Mouse (Mus musculus) embryonic facial prominence, embryonic 15.5 days (tissue): ENCODE data around the gene Ttc3. TPM values are rescaled to one million over a fixed set of nuclear protein-coding genes. Genes with fewer than 3 reads are reported as not detected.

Experiments
- ATAC-seq: fragments of 200-750 bp; cut with Nextera tagmentation; 2 replicates; pipeline ENCODE4 v1.8.0; 2017; ENCODE audit warnings: low read depth, moderate TSS enrichment; ENCODE audit not compliant: insufficient number of reproducible peaks, low FRiP score, low TSS enrichment
- H3K27ac ChIP-seq: fragments of 300-500 bp; sonication (generic); replicated peaks from 2 replicates; pipeline ENCODE4 v1.5.1; 2015; ENCODE audit warnings: mild to moderate bottlenecking, inconsistent platforms
- H3K27me3 ChIP-seq: fragments of 300-500 bp; sonication (generic); 2 replicates; pipeline ENCODE4 v1.6.1; 2015; ENCODE audit warnings: inconsistent platforms
- H3K36me3 ChIP-seq: fragments of 300-500 bp; sonication (generic); 2 replicates; pipeline ENCODE4 v1.6.1; 2015; ENCODE audit warnings: mild to moderate bottlenecking, inconsistent platforms
- H3K4me1 ChIP-seq: fragments of 300-500 bp; sonication (generic); 2 replicates; pipeline ENCODE4 v1.6.1; 2015; ENCODE audit warnings: inconsistent platforms
- H3K4me2 ChIP-seq: fragments of 300-500 bp; sonication (generic); replicated peaks from 2 replicates; pipeline ENCODE4 v1.6.1; 2015; ENCODE audit warnings: mild to moderate bottlenecking, inconsistent platforms
- H3K4me3 ChIP-seq: fragments of 300-500 bp; sonication (generic); replicated peaks from 2 replicates; pipeline ENCODE4 v1.5.1; 2015; ENCODE audit warnings: mild to moderate bottlenecking, inconsistent platforms
- H3K9ac ChIP-seq: fragments of 300-500 bp; sonication (generic); 2 replicates; pipeline ENCODE4 v1.6.1; 2015; ENCODE audit warnings: inconsistent platforms
- H3K9me3 ChIP-seq: fragments of 300-500 bp; sonication (generic); replicated peaks from 2 replicates; pipeline ENCODE4 v1.6.1; 2016; ENCODE audit warnings: inconsistent platforms
- WGBS: fragments of 180-500 bp; shearing (Covaris S2); methylation state at CpG from one replicate; pipeline ENCODE4 v1.1.7; 2015; 5-methylcytosine and 5-hydroxymethylcytosine counted together
- polyA plus RNA-seq: library from polyadenylated mRNA; unstranded; fragments of >200 nt; fragmentation: Nextera tagmentation; extraction: Ambion mirVana; gene quantifications from 2 replicates; pipeline ENCODE4 v1.2.1, GENCODE M21; 2015

Gene Ttc3
- polyA plus RNA-seq, 1 experiment from 2014 or later, result 228 TPM

DNA sequence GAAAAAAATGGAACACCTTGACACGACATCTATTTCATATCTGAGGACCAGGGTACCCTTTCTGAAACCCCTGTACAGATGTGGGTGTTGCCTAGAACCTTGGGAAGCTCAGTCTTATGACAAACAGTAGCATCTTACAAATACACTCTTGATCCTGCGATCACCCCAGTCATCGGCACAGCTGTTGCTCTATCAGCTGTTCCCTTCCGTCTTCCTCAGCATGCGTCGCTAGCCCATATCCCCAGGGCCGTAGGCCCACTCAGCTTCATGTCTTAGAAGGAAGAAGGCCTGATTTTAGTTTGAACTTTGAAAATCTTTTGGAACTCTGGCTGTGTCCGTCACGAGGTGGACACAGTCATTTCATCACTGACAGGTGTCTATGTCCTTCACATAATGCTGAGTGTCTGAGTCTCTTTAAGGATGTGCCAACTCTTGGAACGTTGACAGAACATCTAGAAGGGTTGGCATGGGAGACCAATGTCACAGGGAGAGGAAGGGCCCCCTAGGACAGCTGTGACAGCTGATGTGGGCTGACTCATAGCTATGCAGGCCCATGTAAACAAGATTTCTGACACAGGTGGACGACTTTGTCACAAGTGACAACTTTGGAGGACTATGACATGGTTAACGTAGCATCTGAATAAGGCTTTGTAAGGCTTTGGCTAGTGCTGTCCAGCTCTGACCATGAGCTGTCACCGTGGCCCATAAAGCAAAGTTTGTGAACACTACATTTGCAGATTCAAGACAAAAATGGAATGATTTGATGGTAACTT is 9.7 kb upstream of the Ttc3 start:
- ATAC-seq, result 0 out of 2 replicates have a peak, but pooled peaks have one; percentile 20
- Histone ChIP-seq H3K4me1 (peaks cover 6% of the 10 kb centered on the region; the same call in 1 of the 2 replicates), H3K9ac (no peak overlapping the region), H3K4me2 (no peak overlapping the region), H3K4me3 (no peak overlapping the region), H3K27me3 (no peaks in the 10 kb centered on the region), H3K9me3 (no peaks in the 10 kb centered on the region), H3K27ac (0 out of 2 replicates have a peak overlapping the region, but pooled peaks have one; percentile 6), H3K36me3 (peaks cover 3% of the 10 kb centered on the region; the same call in 1 of the 2 replicates)
- WGBS, result 78% methylated on average over 13 of the region's 13 CpGs

DNA sequence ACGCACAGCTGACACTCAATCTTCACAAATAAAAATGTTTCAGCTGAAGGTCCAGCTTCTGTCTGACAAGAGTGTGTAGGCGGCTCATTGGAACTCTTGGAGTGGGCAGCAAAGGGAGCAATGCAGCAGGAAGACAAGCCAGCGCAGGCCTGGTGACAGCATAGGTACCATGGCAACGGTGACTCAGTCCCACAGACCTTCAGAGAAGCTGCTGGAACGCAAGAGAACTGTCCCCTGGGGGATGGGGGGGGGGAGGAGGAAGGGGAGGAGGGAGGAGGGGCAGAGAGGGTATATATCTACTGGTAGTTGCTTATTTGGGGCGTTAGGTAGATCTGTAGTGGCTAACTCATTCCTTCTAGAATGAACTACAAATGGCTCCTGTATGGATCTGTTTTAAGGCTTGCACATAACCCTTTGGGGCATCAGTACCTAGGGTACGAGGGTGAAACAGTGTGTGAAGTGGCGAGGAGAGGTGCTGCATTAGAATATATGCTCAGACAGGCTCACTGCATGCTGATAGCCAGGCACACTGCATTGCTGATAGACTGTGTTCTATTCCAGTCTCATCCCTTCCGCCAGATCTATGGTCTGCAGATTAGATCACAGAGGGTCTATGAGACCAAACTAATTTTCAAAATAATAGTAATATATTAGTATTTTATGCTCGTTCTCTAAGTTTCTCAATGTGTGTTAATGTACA is 8.1 kb upstream of the Ttc3 start:
- 35% methylated on average over 10 of the region's 10 CpGs for WGBS
- Histone ChIP-seq H3K27me3 (no peaks in the 10 kb centered on the region), H3K4me2 (no peak overlapping the region), H3K4me3 (no peak overlapping the region), H3K36me3 (peaks cover 3% of the 10 kb centered on the region; the same call in 1 of the 2 replicates), H3K4me1 (peaks cover 6% of the 10 kb centered on the region; the same call in 1 of the 2 replicates), H3K9me3 (no peaks in the 10 kb centered on the region), H3K9ac (no peak overlapping the region), H3K27ac (peak overlapping the region; percentile 22; the same call in 1 of the 2 replicates)
- peak; percentile 47; the same call in 1 of the 2 replicates for ATAC-seq

DNA sequence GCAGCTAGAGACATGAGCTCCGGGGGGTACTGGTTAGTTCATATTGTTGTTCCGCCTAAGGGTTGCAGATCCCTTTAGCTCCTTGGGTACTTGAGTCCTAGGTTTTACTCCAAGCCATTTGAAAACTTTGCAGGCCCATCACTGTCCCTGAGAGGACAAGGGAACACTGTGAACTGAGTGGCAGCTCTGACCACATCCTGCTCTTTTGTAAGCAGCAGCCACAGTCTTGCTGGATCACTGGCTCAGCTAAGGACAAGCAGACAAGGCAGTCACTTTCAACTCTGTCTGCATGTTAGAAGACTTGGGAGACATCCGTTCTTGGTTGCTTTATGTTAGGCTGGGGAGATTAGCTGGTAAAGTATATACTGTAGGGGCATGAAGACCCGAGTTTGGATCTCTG is 6.6 kb upstream of the Ttc3 start:
- no peak overlapping the region for H3K4me3 ChIP-seq
- no peak overlapping the region for H3K27ac ChIP-seq
- ATAC-seq, result no peak
- 93% methylated on average over 4 of the region's 4 CpGs for WGBS
- H3K4me1 ChIP-seq, result peaks cover 11% of the 10 kb centered on the region; the same call in 1 of the 2 replicates
- H3K9me3 ChIP-seq, result no peaks in the 10 kb centered on the region
- no peak overlapping the region for H3K4me2 ChIP-seq
- H3K9ac ChIP-seq, result no peak overlapping the region
- H3K36me3 ChIP-seq, result peaks cover 3% of the 10 kb centered on the region; the same call in 1 of the 2 replicates
- no peaks in the 10 kb centered on the region for H3K27me3 ChIP-seq

DNA sequence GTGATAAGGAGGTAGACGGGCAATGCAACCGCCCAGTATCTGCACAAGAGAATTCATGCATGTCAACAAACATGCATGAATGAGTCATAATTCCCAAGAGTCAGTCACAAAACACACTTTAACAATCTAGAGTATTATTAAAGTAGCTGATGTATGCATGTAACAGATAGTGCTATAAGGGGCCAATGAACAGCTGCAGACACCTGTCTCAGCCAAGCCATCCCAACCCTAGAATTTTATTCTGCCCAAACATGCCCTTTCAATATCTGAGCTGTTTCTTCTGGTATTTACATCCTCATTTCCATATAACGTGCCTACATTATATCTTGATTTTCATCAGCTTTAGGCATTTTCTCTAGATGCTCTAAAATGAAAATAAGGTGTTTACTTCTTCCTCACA is 5.0 kb upstream of the Ttc3 start:
- no peak for ATAC-seq
- no peaks in the 10 kb centered on the region for H3K9me3 ChIP-seq
- no peak overlapping the region for H3K27ac ChIP-seq
- H3K9ac ChIP-seq, result no peak overlapping the region
- peaks cover 20% of the 10 kb centered on the region for H3K4me1 ChIP-seq
- 77% methylated on average over 3 of the region's 3 CpGs for WGBS
- no peak overlapping the region for H3K4me3 ChIP-seq
- no peak overlapping the region for H3K4me2 ChIP-seq
- H3K27me3 ChIP-seq, result no peaks in the 10 kb centered on the region
- peaks cover 3% of the 10 kb centered on the region; the same call in 1 of the 2 replicates for H3K36me3 ChIP-seq

DNA sequence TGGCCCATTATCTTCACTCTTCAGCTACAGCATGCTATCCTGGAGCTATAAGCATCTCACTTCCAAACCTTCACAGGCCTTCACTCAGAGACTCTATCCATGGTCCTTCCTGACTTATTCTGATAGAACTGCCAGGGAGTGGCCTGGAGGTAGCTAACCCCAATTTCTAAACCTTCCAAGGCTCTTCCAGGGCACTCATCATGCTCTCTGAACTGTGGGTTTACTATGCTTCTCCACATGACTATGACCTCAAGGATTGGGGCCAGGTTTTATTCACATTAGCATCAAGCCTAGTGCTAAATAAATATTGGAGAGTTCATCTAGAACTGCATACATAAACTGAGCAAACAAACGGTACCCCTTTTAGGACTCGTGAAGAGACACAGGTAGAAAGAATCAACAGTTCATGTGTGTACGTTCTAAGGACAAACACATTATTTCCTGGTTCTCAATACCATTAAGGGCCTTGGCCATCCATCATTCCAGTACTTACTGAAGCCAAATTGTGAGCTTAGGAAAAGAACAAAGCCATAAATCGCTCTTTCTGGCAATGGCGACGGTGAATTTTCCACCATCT is 734 bp upstream of the Ttc3 start:
- Histone ChIP-seq H3K36me3 (peaks cover 3% of the 10 kb centered on the region; the same call in 1 of the 2 replicates), H3K4me3 (peak overlapping the region; percentile 94), H3K9ac (peak overlapping the region; percentile 93), H3K4me1 (peaks cover 16% of the 10 kb centered on the region), H3K9me3 (no peaks in the 10 kb centered on the region), H3K27me3 (no peaks in the 10 kb centered on the region), H3K4me2 (peak overlapping the region; percentile 67), H3K27ac (peak overlapping the region; percentile 98)
- ATAC-seq, result no peak
- WGBS, result 7% methylated on average over 6 of the region's 6 CpGs

DNA sequence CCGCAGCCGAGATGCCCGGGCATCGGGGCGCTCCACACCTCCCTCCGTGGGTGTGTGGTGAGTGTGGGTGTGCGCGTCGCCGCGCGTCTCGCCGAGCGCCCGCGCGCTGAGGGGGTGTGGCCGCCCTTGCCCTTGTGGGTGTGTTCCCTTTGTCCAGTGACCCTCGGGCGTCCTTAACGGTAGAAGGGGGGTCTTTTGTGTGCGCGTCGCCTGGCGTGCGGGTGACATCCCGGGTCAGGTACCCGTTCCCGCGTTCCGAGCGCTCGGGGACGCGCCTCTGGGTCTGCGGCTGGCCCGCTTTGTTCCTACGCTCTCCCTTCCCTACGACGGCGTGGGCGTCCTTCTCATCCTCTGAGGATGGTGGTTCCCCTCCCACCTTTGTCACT is 490 bp downstream of the Ttc3 start:
- WGBS, result under 1% methylated on average over 42 of the region's 43 CpGs
- ATAC-seq, result peak; percentile 83
- Histone ChIP-seq H3K27me3 (no peaks in the 10 kb centered on the region), H3K27ac (peak overlapping the region; percentile 98), H3K36me3 (no peaks in the 10 kb centered on the region), H3K4me3 (peak overlapping the region; percentile 94), H3K9ac (peak overlapping the region; percentile 93), H3K9me3 (no peaks in the 10 kb centered on the region), H3K4me1 (peaks cover 19% of the 10 kb centered on the region), H3K4me2 (peak overlapping the region; percentile 67)

DNA sequence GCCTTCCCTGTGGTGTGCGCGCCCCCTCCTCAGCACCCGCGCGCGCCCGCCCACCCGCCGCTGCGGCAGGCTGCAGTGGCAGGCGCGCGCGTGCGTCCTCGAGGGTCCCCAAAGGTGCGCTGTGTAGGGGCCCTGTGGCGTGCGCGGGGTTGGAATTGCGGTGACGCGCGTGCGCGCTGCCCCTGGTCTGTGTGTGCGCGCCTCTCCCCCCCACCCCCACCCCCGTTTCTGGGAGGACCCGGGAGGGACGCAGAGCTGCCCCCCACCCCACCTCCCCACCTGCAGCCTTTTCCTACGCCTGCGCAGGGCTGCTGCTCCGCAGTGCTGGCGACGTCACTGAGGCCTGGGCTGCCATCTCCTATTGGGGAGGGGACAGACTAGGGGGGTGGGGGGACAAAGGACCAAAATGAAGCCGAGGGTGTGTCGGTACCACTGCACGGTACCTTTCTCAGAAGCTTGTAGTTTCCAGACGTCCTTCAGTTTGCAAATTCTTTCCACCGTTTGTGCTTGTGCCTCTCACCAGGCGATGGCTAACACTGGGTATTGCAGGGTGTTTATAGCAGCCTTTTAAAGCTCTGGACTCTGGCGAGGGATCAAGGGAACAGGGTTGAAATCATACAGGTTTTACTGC is 998 bp downstream of the Ttc3 start, which contains the start of gene Pigp:
Pigp (minus strand) TSS at position 542 of the 631 bp plus-strand sequence.
- H3K9ac ChIP-seq, result peak within 1 kb of the TSS; percentile 93
- no peaks in the 10 kb centered on the region for H3K36me3 ChIP-seq
- H3K4me1 ChIP-seq, result peaks cover 19% of the 10 kb centered on the region
- H3K27me3 ChIP-seq, result no peaks in the 10 kb centered on the region
- ATAC-seq, result peak; percentile 86
- H3K27ac ChIP-seq, result peak within 1 kb of the TSS; percentile 98
- H3K4me2 ChIP-seq, result peak within 1 kb of the TSS; percentile 67
- peak within 1 kb of the TSS; percentile 94 for H3K4me3 ChIP-seq
- no peaks in the 10 kb centered on the region for H3K9me3 ChIP-seq
- under 1% methylated on average over 39 of the region's 43 CpGs for WGBS

DNA sequence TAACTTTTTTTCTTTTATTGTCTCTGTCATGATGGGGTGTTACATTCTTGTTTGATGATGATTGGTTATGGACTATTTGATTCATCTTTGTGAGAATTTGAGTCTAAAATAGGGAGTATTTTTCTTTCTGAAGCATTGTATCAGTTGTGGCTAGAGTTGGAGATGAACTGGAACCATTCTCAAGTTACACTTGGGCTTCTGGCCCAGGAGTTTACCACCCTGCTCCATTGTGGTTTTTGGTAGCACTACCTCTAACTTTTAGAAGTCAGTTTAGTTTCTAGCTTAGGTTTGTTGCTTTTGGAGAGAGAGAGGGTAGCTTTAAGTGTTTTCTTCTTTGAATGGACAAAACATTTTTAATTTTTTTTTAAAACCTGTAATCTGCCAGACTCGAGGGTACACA is 9.0 kb downstream of the Ttc3 start:
- no peaks in the 10 kb centered on the region for H3K36me3 ChIP-seq
- no peaks in the 10 kb centered on the region for H3K27me3 ChIP-seq
- 81% methylated on average over 1 of the region's 1 CpGs for WGBS
- H3K4me1 ChIP-seq, result peaks cover 13% of the 10 kb centered on the region
- no peaks in the 10 kb centered on the region for H3K9me3 ChIP-seq
- no peak for ATAC-seq
- H3K27ac ChIP-seq, result no peak overlapping the region
- H3K4me3 ChIP-seq, result no peak overlapping the region
- no peak overlapping the region for H3K4me2 ChIP-seq
- H3K9ac ChIP-seq, result no peak overlapping the region

DNA sequence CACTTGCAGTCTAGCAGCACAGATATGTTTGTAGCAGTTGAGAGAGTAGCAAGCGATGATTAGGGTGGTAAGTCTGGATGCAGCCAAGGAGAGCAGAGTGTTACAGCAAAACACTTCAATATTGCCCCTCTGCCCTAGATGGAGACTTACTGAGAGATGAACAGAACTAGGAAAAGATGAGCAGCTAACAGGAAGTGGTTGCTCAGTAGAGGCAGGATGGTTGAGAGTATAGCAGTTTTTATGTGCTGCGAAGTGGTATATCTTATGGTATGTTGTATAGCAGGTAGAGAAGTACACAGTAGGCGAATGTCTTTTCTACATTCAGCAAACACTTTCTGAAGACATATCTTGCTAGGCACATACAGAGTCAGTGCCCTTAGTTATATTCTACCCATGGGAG is 12.9 kb downstream of the Ttc3 start:
- no peak overlapping the region for H3K4me2 ChIP-seq
- H3K9ac ChIP-seq, result no peak overlapping the region
- H3K4me3 ChIP-seq, result no peak overlapping the region
- no peaks in the 10 kb centered on the region for H3K36me3 ChIP-seq
- H3K4me1 ChIP-seq, result peaks cover 5% of the 10 kb centered on the region; the same call in 1 of the 2 replicates
- no peak for ATAC-seq
- WGBS, result 96% methylated on average over 3 of the region's 3 CpGs
- no peaks in the 10 kb centered on the region for H3K9me3 ChIP-seq
- no peaks in the 10 kb centered on the region for H3K27me3 ChIP-seq
- no peak overlapping the region for H3K27ac ChIP-seq

DNA sequence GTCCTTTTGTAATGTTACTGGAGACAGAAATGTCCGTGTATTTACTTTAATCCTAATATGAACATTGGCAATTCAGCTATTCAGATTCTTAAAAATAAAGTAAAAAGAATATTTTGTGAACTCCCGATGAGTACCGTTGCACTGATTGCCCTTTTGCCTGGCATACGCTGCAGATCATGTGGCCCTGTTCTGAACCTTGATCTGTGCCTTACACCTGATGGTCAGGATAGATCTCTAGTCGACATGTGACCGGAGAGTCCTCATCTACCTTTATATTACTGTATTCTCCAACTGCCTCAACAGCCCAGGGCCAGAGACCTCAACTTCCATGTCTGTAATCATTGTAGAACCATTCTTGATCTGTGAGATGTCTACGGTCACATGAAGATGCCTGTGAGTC is 17.3 kb downstream of the Ttc3 start:
- Histone ChIP-seq H3K9ac (no peak overlapping the region), H3K4me1 (no peaks in the 10 kb centered on the region), H3K27me3 (no peaks in the 10 kb centered on the region), H3K9me3 (no peaks in the 10 kb centered on the region), H3K36me3 (no peaks in the 10 kb centered on the region), H3K4me3 (no peak overlapping the region), H3K27ac (no peak overlapping the region), H3K4me2 (no peak overlapping the region)
- no peak for ATAC-seq
- 93% methylated on average over 7 of the region's 7 CpGs for WGBS

DNA sequence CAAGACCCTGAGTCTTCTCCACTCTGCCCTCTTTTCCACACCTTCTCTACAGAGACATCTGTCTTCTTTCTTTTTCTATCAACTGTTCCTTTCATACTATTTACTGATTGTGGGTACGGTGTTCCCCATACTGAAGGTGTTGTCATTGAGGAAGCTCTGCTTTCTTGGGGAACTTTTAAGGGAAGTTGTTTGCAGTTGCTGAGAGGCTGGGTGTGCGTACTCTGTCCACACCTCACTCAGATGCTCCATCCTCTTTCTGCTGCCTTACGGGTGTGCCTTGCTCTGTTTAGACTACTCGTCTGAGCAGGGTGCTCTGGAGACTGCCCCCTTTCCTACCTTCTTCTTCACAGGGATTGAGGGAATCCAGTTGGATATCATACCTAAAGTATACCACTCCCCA is 21.9 kb downstream of the Ttc3 start:
- Histone ChIP-seq H3K27ac (no peak overlapping the region), H3K9ac (no peak overlapping the region), H3K27me3 (no peaks in the 10 kb centered on the region), H3K4me2 (no peak overlapping the region), H3K4me3 (no peak overlapping the region), H3K9me3 (no peaks in the 10 kb centered on the region), H3K4me1 (no peaks in the 10 kb centered on the region), H3K36me3 (peaks cover 16% of the 10 kb centered on the region; the same call in 1 of the 2 replicates)
- no peak for ATAC-seq
- 88% methylated on average over 4 of the region's 4 CpGs for WGBS
